8 mouse cellular contexts compared by ENCODE assay signal in the genomic region with DNA sequence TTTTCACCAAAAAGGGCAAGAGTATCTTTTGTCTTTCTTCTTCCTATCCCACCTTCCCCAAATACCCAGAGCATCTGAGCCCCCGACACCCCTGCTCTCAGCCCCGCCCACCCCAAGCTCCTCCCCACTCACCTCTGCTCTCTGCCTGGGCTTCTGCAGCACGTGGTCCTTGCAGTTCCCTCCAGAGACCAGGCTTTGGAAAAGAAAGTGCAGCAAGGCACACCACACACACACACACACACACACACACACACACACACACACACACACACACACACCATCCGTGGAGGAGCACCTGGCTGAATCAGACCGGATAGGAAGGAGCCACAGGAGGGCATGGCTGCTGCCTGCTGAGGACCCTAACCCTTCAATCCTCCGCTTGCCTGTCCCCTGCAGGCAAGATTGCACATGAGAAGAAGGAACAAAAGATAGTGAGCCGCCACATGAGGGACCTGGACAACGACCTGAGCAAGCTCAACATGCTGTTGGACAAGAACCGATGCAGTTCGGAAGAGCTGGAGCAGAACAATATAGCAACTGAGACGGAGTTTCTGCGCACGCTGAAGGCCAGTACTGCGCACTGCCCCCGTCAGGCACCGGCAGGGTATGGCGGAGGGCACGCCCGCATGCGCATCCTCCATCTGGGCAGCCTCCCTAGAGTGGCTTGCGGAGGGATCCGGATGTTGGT. TPM values are rescaled to one million over a fixed set of nuclear protein-coding genes. Genes with fewer than 3 reads are reported as not detected.
DNase-seq lines count a peak whose midpoint lies in the region; ATAC-seq and TF ChIP-seq lines count a peak whose summit lies in the region.

No protein-coding gene starts in this region.

- DNase-seq in heart, adult 9 months (ENCODE audit: low spot score in 2 of 2) = no peak
- DNase-seq in embryo, embryonic 10.5 days (ENCODE audit: low spot score) = peak; percentile 81
- DNase-seq in MN1 (ENCODE audit: low spot score) = no peak

- peak overlapping the region; percentile 64 for H3K4me2 ChIP-seq in heart, embryonic 12.5 days
- H3K4me2 ChIP-seq in liver, embryonic 16.5 days (ENCODE audit: low read depth, low read length) = peak overlapping the region; percentile 36; the same call in 1 of the 2 replicates

- H3K27ac ChIP-seq in heart, embryonic 12.5 days (ENCODE audit: poor library complexity, severe bottlenecking) = no peak overlapping the region
- no peak overlapping the region for H3K27ac ChIP-seq in ES-Bruce4 (ENCODE audit: insufficient read depth, low read length)
- no peak overlapping the region for H3K27ac ChIP-seq in liver, embryonic 16.5 days (ENCODE audit: low read length)

- no peaks in the 10 kb centered on the region for H3K36me3 ChIP-seq in heart, embryonic 12.5 days
- H3K36me3 ChIP-seq in ES-Bruce4 (ENCODE audit: control insufficient read depth, insufficient read depth, low read length, poor library complexity, severe bottlenecking) = no peaks in the 10 kb centered on the region
- H3K36me3 ChIP-seq in liver, embryonic 16.5 days (ENCODE audit: control insufficient read depth, insufficient read depth) = no peaks in the 10 kb centered on the region

- WGBS in heart, embryonic 12.5 days = 4% methylated on average over 22 of the region's 22 CpGs
- 7% methylated on average over 22 of the region's 22 CpGs for WGBS in liver, embryonic 16.5 days (ENCODE audit: insufficient replicate concordance)

- peak; percentile 53 for TF ChIP-seq CTCF in ES-Bruce4 (IDR thresholded peaks at IDR 0.05; ENCODE audit: low read depth, low read length)

- H3K4me1 ChIP-seq in heart, embryonic 12.5 days (replicated peaks) = peaks cover 27% of the 10 kb centered on the region
- H3K4me1 ChIP-seq in ES-Bruce4 (ENCODE audit: control insufficient read depth, insufficient read depth, low read length) = peaks cover 6% of the 10 kb centered on the region
- H3K4me1 ChIP-seq in liver, embryonic 16.5 days (ENCODE audit: control insufficient read depth, low read depth, low read length) = peaks cover 7% of the 10 kb centered on the region; the same call in 1 of the 2 replicates

- TF ChIP-seq POLR2A in ES-Bruce4 (IDR thresholded peaks at IDR 0.05; ENCODE audit: insufficient read depth, low read length) = no peak

- peak overlapping the region; percentile 57; the same call in 1 of the 2 replicates for H3K9ac ChIP-seq in heart, embryonic 12.5 days
- H3K9ac ChIP-seq in ES-Bruce4 (ENCODE audit: low read depth, poor library complexity, severe bottlenecking) = 0 out of 2 replicates have a peak overlapping the region, but pooled peaks have one; percentile 1
- no peak overlapping the region for H3K9ac ChIP-seq in liver, embryonic 16.5 days (ENCODE audit: low read depth, low read length)

- peak overlapping the region; percentile 28; the same call in 1 of the 2 replicates for H3K4me3 ChIP-seq in heart, embryonic 12.5 days
- peak overlapping the region; percentile 33 for H3K4me3 ChIP-seq in ES-Bruce4 (ENCODE audit: low read depth, low read length)
- H3K4me3 ChIP-seq in liver, embryonic 16.5 days (ENCODE audit: low read depth, low read length) = no peak overlapping the region

- peak; percentile 71; the same call in 1 of the 2 replicates for ATAC-seq in heart, embryonic 12.5 days (ENCODE audit: insufficient number of reproducible peaks, low FRiP score)
- peak; percentile 85 to 86 for ATAC-seq in hematopoietic stem cell, adult 5-6 weeks (replicated peaks in 1 of 2; ENCODE audit: insufficient read depth in 1 of 2, low FRiP score in 2 of 2, low TSS enrichment in 1 of 2, low read depth in 1 of 2, poor library complexity in 2 of 2, severe bottlenecking in 2 of 2)
- peak; percentile 40; the same call in 1 of the 2 replicates for ATAC-seq in liver, embryonic 16.5 days (ENCODE audit: low read depth)
- peak; percentile 42; the same call in 1 of the 2 replicates for ATAC-seq in neutrophil, adult 5-6 weeks (ENCODE audit: extremely low read depth, insufficient number of reproducible peaks, low FRiP score, poor library complexity, severe bottlenecking)

- H3K27me3 ChIP-seq in heart, embryonic 12.5 days (replicated peaks) = peaks cover 25% of the 10 kb centered on the region
- no peaks in the 10 kb centered on the region for H3K27me3 ChIP-seq in ES-Bruce4 (ENCODE audit: control insufficient read depth, insufficient read depth, low read length, poor library complexity, severe bottlenecking)
- no peaks in the 10 kb centered on the region for H3K27me3 ChIP-seq in liver, embryonic 16.5 days (ENCODE audit: control insufficient read depth, insufficient read depth, low read depth, low read length)

- TF ChIP-seq EP300 in ES-Bruce4 (IDR thresholded peaks at IDR 0.05; ENCODE audit: insufficient read depth, low read depth, low read length) = 0 out of 2 replicates have a peak, but pooled peaks have one; percentile 28

- H3K9me3 ChIP-seq in heart, embryonic 12.5 days (replicated peaks) = no peaks in the 10 kb centered on the region
- H3K9me3 ChIP-seq in ES-Bruce4 (replicated peaks; ENCODE audit: control insufficient read depth, insufficient read depth, low read length, poor library complexity, severe bottlenecking) = no peaks in the 10 kb centered on the region
- H3K9me3 ChIP-seq in liver, embryonic 16.5 days (replicated peaks; ENCODE audit: control insufficient read depth, low read length) = no peaks in the 10 kb centered on the region

RNA-seq across cellular contexts. Expression of gene Gaa, which starts 14.7 kb away (rescaled TPM):
- 116 and 117 TPM in 2 replicates for polyA plus RNA-seq in heart, embryonic 12.5 days (2016; fragmentation: Nextera tagmentation; extraction: Ambion mirVana)
- polyA plus RNA-seq in ES-Bruce4 (2011; ENCODE audit: insufficient read depth, insufficient read length, low read depth, missing spikeins) = 42.3 and 50.4 TPM in 2 replicates
- total RNA-seq in hematopoietic stem cell, adult 5-6 weeks (2017) = 24.5 and 39.6 TPM in 2 replicates
- polyA plus RNA-seq in liver, embryonic 16.5 days (2015; fragmentation: Nextera tagmentation; extraction: Ambion mirVana) = 25.8 and 30.8 TPM in 2 replicates
- total RNA-seq in neutrophil, adult 5-6 weeks (2017) = 13.0 and 13.5 TPM in 2 replicates

RNA-seq across cellular contexts. Expression of gene Ccdc40, which starts 24.6 kb away (rescaled TPM):
- polyA plus RNA-seq in heart, embryonic 12.5 days (2016; fragmentation: Nextera tagmentation; extraction: Ambion mirVana) = 3.1 and 3.7 TPM in 2 replicates
- 4.1 and 8.1 TPM in 2 replicates for polyA plus RNA-seq in ES-Bruce4 (2011; ENCODE audit: insufficient read depth, insufficient read length, low read depth, missing spikeins)
- 16.1 and 17.6 TPM in 2 replicates for total RNA-seq in hematopoietic stem cell, adult 5-6 weeks (2017)
- polyA plus RNA-seq in liver, embryonic 16.5 days (2015; fragmentation: Nextera tagmentation; extraction: Ambion mirVana) = 0.61 and 0.68 TPM in 2 replicates
- not detected in 2 replicates for total RNA-seq in neutrophil, adult 5-6 weeks (2017)

RNA-seq across cellular contexts. Expression of gene Tbc1d16, which starts 24.7 kb away (rescaled TPM):
- polyA plus RNA-seq in heart, embryonic 12.5 days (2016; fragmentation: Nextera tagmentation; extraction: Ambion mirVana) = 7.4 and 7.5 TPM in 2 replicates
- 15.8 and 15.9 TPM in 2 replicates for polyA plus RNA-seq in ES-Bruce4 (2011; ENCODE audit: insufficient read depth, insufficient read length, low read depth, missing spikeins)
- total RNA-seq in hematopoietic stem cell, adult 5-6 weeks (2017) = 5.5 TPM in 2 replicates
- 1.3 and 1.8 TPM in 2 replicates for polyA plus RNA-seq in liver, embryonic 16.5 days (2015; fragmentation: Nextera tagmentation; extraction: Ambion mirVana)
- 0.12 and 0.23 TPM in 2 replicates for total RNA-seq in neutrophil, adult 5-6 weeks (2017)

RNA-seq across cellular contexts. Expression of gene Eif4a3, which starts 46.9 kb away (rescaled TPM):
- polyA plus RNA-seq in heart, embryonic 12.5 days (2016; fragmentation: Nextera tagmentation; extraction: Ambion mirVana) = 270 and 276 TPM in 2 replicates
- polyA plus RNA-seq in ES-Bruce4 (2011; ENCODE audit: insufficient read depth, insufficient read length, low read depth, missing spikeins) = 257 and 268 TPM in 2 replicates
- 163 and 189 TPM in 2 replicates for total RNA-seq in hematopoietic stem cell, adult 5-6 weeks (2017)
- polyA plus RNA-seq in liver, embryonic 16.5 days (2015; fragmentation: Nextera tagmentation; extraction: Ambion mirVana) = 139 and 146 TPM in 2 replicates
- total RNA-seq in neutrophil, adult 5-6 weeks (2017) = 96.0 and 123 TPM in 2 replicates

RNA-seq across cellular contexts. Expression of gene Card14, which starts 54.6 kb away (rescaled TPM):
- polyA plus RNA-seq in heart, embryonic 12.5 days (2016; fragmentation: Nextera tagmentation; extraction: Ambion mirVana) = 0.49 and 0.51 TPM in 2 replicates
- not detected in 2 replicates for polyA plus RNA-seq in ES-Bruce4 (2011; ENCODE audit: insufficient read depth, insufficient read length, low read depth, missing spikeins)
- total RNA-seq in hematopoietic stem cell, adult 5-6 weeks (2017) = not detected in 2 replicates
- polyA plus RNA-seq in liver, embryonic 16.5 days (2015; fragmentation: Nextera tagmentation; extraction: Ambion mirVana) = 0.21 and 0.24 TPM in 2 replicates
- total RNA-seq in neutrophil, adult 5-6 weeks (2017) = 0.12 TPM in 1 of 2 replicates, not detected in the other
